Mouse (Mus musculus) liver, embryonic 16.5 days (tissue): Measurements from ENCODE around the gene Gria3. TPM values are rescaled to one million over a fixed set of nuclear protein-coding genes. Genes with fewer than 3 reads are reported as not detected.

ENCODE experiments used
- ATAC-seq: fragments of 200-750 bp; cut with Nextera tagmentation; 2 replicates; pipeline ENCODE4 v1.8.0; 2017; ENCODE audit warnings: low read depth, mild to moderate bottlenecking, moderate number of reproducible peaks, moderate library complexity
- H3K27ac ChIP-seq: fragments of 300-500 bp; sonication (generic); 2 replicates; pipeline ENCODE4 v1.5.1; 2014; ENCODE audit warnings: mild to moderate bottlenecking, low read length
- H3K27me3 ChIP-seq: fragments of 300-500 bp; sonication (generic); 2 replicates; pipeline ENCODE4 v1.6.1; 2014; ENCODE audit warnings: low read depth, low read length, mixed read lengths; ENCODE audit not compliant: control insufficient read depth, insufficient read depth
- H3K36me3 ChIP-seq: fragments of 300-500 bp; sonication (generic); 2 replicates; pipeline ENCODE4 v1.6.1; 2014; ENCODE audit warnings: mild to moderate bottlenecking; ENCODE audit not compliant: control insufficient read depth, insufficient read depth
- H3K4me1 ChIP-seq: fragments of 300-500 bp; sonication (generic); 2 replicates; pipeline ENCODE4 v1.6.1; 2014; ENCODE audit warnings: low read depth, low read length, mixed read lengths; ENCODE audit not compliant: control insufficient read depth
- H3K4me2 ChIP-seq: fragments of 300-500 bp; sonication (generic); 2 replicates; pipeline ENCODE4 v1.6.1; 2014; ENCODE audit warnings: low read depth, low read length, mixed read lengths
- H3K4me3 ChIP-seq: fragments of 300-500 bp; sonication (generic); 2 replicates; pipeline ENCODE4 v1.5.1; 2014; ENCODE audit warnings: low read depth, mild to moderate bottlenecking, low read length
- H3K9ac ChIP-seq: fragments of 300-500 bp; sonication (generic); 2 replicates; pipeline ENCODE4 v1.6.1; 2014; ENCODE audit warnings: low read depth, low read length
- H3K9me3 ChIP-seq: fragments of 300-500 bp; sonication (generic); replicated peaks from 2 replicates; pipeline ENCODE4 v1.6.1; 2016; ENCODE audit warnings: low read length; ENCODE audit not compliant: control insufficient read depth
- WGBS: fragments of 180-500 bp; shearing (Covaris S2); extraction: QIAGEN DNeasy Blood & Tissue Kit; methylation state at CpG from one replicate; pipeline ENCODE4 v1.1.7; 2014; ENCODE audit not compliant: insufficient replicate concordance; 5-methylcytosine and 5-hydroxymethylcytosine counted together
- polyA plus RNA-seq: library from polyadenylated mRNA; unstranded; fragments of >200 nt; fragmentation: Nextera tagmentation; extraction: Ambion mirVana; gene quantifications from 2 replicates; pipeline ENCODE4 v1.2.1, GENCODE M21; 2015

Gria3 gene
- polyA plus RNA-seq, 1 experiment from 2014 or later: 1.1 TPM

- Histone ChIP-seq H3K4me3 (no peak overlapping the region), H3K4me2 (no peak overlapping the region), H3K9me3 (no peaks in the 10 kb centered on the region), H3K9ac (no peak overlapping the region), H3K36me3 (no peaks in the 10 kb centered on the region), H3K27me3 (no peaks in the 10 kb centered on the region), H3K4me1 (no peaks in the 10 kb centered on the region), H3K27ac (no peak overlapping the region)
- 66% methylated on average over 6 of the region's 6 CpGs for WGBS
- no peak for ATAC-seq
Measured at GRCm38 (mm10) chrX:41425651-41426050, 25.0 kb downstream of the Gria3 start.

- 53% methylated on average over 5 of the region's 5 CpGs for WGBS
- no peak overlapping the region for H3K4me3 ChIP-seq
- H3K4me2 ChIP-seq: no peak overlapping the region
- no peaks in the 10 kb centered on the region for H3K4me1 ChIP-seq
- no peaks in the 10 kb centered on the region for H3K9me3 ChIP-seq
- no peak overlapping the region for H3K27ac ChIP-seq
- ATAC-seq: no peak
- no peaks in the 10 kb centered on the region for H3K36me3 ChIP-seq
- H3K9ac ChIP-seq: no peak overlapping the region
- no peaks in the 10 kb centered on the region for H3K27me3 ChIP-seq
Measured at GRCm38 (mm10) chrX:41428011-41428410, 27.4 kb downstream of the Gria3 start.

GRCm38 (mm10) chrX:41435541-41435940, 34.9 kb downstream of the Gria3 start:
- no peaks in the 10 kb centered on the region for H3K27me3 ChIP-seq
- H3K4me3 ChIP-seq: no peak overlapping the region
- H3K27ac ChIP-seq: no peak overlapping the region
- no peak overlapping the region for H3K4me2 ChIP-seq
- no peak overlapping the region for H3K9ac ChIP-seq
- ATAC-seq: no peak
- no peaks in the 10 kb centered on the region for H3K36me3 ChIP-seq
- H3K9me3 ChIP-seq: no peaks in the 10 kb centered on the region
- H3K4me1 ChIP-seq: no peaks in the 10 kb centered on the region
- WGBS: 0% methylated on average over 1 of the region's 1 CpGs

GRCm38 (mm10) chrX:41438841-41439240, 38.2 kb downstream of the Gria3 start:
- no peak for ATAC-seq
- 68% methylated on average over 5 of the region's 5 CpGs for WGBS
- no peaks in the 10 kb centered on the region for H3K4me1 ChIP-seq

GRCm38 (mm10) chrX:41448876-41449275, 48.2 kb downstream of the Gria3 start:
- WGBS: 59% methylated on average over 1 of the region's 1 CpGs
- ATAC-seq: no peak

More at GRCm38 (mm10) chrX:41438841-41439240, 38.2 kb downstream of the Gria3 start:
- Histone ChIP-seq H3K27ac (no peak overlapping the region), H3K4me2 (no peak overlapping the region), H3K27me3 (no peaks in the 10 kb centered on the region), H3K4me3 (no peak overlapping the region), H3K9me3 (no peaks in the 10 kb centered on the region), H3K36me3 (no peaks in the 10 kb centered on the region), H3K9ac (no peak overlapping the region)

GRCm38 (mm10) chrX:41477486-41477885, 76.8 kb downstream of the Gria3 start:
- 58% methylated on average over 2 of the region's 2 CpGs for WGBS
- no peak overlapping the region for H3K4me3 ChIP-seq

More at GRCm38 (mm10) chrX:41448876-41449275, 48.2 kb downstream of the Gria3 start:
- H3K27ac ChIP-seq: no peak overlapping the region
- no peaks in the 10 kb centered on the region for H3K27me3 ChIP-seq
- no peaks in the 10 kb centered on the region for H3K36me3 ChIP-seq
- H3K9ac ChIP-seq: no peak overlapping the region
- no peaks in the 10 kb centered on the region for H3K9me3 ChIP-seq
- no peaks in the 10 kb centered on the region for H3K4me1 ChIP-seq
- no peak overlapping the region for H3K4me3 ChIP-seq
- H3K4me2 ChIP-seq: no peak overlapping the region

GRCm38 (mm10) chrX:41496528-41496927, 95.9 kb downstream of the Gria3 start:
- H3K27me3 ChIP-seq: no peaks in the 10 kb centered on the region
- ATAC-seq: no peak
- WGBS: 50% methylated on average over 4 of the region's 4 CpGs

More at GRCm38 (mm10) chrX:41477486-41477885, 76.8 kb downstream of the Gria3 start:
- no peak overlapping the region for H3K27ac ChIP-seq
- no peaks in the 10 kb centered on the region for H3K27me3 ChIP-seq
- no peaks in the 10 kb centered on the region for H3K36me3 ChIP-seq
- no peak overlapping the region for H3K4me2 ChIP-seq
- H3K4me1 ChIP-seq: no peaks in the 10 kb centered on the region
- H3K9me3 ChIP-seq: no peaks in the 10 kb centered on the region
- no peak for ATAC-seq
- H3K9ac ChIP-seq: no peak overlapping the region

GRCm38 (mm10) chrX:41505371-41505770, 104.7 kb downstream of the Gria3 start:
- H3K4me1 ChIP-seq: no peaks in the 10 kb centered on the region
- no peaks in the 10 kb centered on the region for H3K9me3 ChIP-seq
- H3K9ac ChIP-seq: no peak overlapping the region
- H3K27ac ChIP-seq: no peak overlapping the region
- no peak overlapping the region for H3K4me3 ChIP-seq
- H3K4me2 ChIP-seq: no peak overlapping the region
- WGBS: 50% methylated on average over 3 of the region's 3 CpGs
- H3K27me3 ChIP-seq: no peaks in the 10 kb centered on the region
- ATAC-seq: no peak
- no peaks in the 10 kb centered on the region for H3K36me3 ChIP-seq

More at GRCm38 (mm10) chrX:41496528-41496927, 95.9 kb downstream of the Gria3 start:
- Histone ChIP-seq H3K4me3 (no peak overlapping the region), H3K36me3 (no peaks in the 10 kb centered on the region), H3K27ac (no peak overlapping the region), H3K9me3 (no peaks in the 10 kb centered on the region), H3K4me2 (no peak overlapping the region), H3K4me1 (no peaks in the 10 kb centered on the region), H3K9ac (no peak overlapping the region)

GRCm38 (mm10) chrX:41507959-41508358, 107.3 kb downstream of the Gria3 start:
- H3K9ac ChIP-seq: no peak overlapping the region
- 40% methylated on average over 1 of the region's 1 CpGs for WGBS
- ATAC-seq: no peak
- H3K9me3 ChIP-seq: no peaks in the 10 kb centered on the region
- H3K27ac ChIP-seq: no peak overlapping the region
- H3K36me3 ChIP-seq: no peaks in the 10 kb centered on the region
- H3K4me2 ChIP-seq: no peak overlapping the region
- H3K4me1 ChIP-seq: no peaks in the 10 kb centered on the region
- H3K27me3 ChIP-seq: no peaks in the 10 kb centered on the region
- no peak overlapping the region for H3K4me3 ChIP-seq
